Mouse (Mus musculus): ENCODE data around the gene AC131692.1. TPM values are rescaled to one million over a fixed set of nuclear protein-coding genes. Genes with fewer than 3 reads are reported as not detected.

AC131692.1 gene
- polyA plus RNA-seq, 1 experiment from 2014 or later, result 0.28 TPM

DNA sequence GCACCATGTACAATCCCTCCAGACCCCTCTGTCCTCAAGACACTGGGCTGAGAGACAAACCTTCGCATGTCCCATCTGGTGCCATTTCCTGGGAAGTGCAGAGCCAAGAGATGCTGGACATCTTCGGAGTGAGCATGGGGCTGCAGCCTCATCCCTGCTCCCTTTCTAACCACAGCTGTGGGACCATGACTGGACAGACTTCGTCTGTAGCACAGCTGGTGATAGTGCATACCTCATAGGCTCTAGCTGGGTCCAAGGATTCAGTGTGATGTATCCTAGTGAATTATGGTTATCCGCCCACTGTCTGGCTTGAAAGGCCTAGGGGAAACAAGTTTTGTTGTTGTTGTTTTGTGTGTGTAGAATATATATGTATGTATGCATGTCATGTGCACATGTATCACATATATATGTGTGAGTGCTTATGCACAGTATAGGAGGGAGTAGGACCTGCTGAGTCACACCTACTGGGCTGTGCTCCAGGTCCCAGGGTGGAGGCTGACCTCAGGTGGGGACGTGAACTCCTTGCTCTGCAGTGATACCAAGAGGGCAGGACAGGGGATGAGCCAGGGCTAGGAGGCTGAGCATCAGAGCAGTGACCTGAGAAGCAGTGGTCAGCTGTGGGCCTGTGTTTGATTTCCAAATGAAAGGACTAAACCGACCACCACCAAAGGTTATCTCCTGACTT lies 8.1 kb downstream of the AC131692.1 start:
- H3K36me3 ChIP-seq, result no peaks in the 10 kb centered on the region
- no peak overlapping the region for H3K9ac ChIP-seq
- peak; percentile 63; the same call in 1 of the 2 replicates for ATAC-seq (ENCODE audit: insufficient read depth, low FRiP score, low read depth)
- no peak overlapping the region for H3K27ac ChIP-seq
- no peaks in the 10 kb centered on the region for H3K4me1 ChIP-seq
- H3K27me3 ChIP-seq (replicated peaks), result no peaks in the 10 kb centered on the region
- H3K4me3 ChIP-seq (replicated peaks), result no peak overlapping the region
- WGBS, result 71% methylated on average over 6 of the region's 6 CpGs
- no peaks in the 10 kb centered on the region for H3K9me3 ChIP-seq
- no peak overlapping the region for H3K4me2 ChIP-seq

DNA sequence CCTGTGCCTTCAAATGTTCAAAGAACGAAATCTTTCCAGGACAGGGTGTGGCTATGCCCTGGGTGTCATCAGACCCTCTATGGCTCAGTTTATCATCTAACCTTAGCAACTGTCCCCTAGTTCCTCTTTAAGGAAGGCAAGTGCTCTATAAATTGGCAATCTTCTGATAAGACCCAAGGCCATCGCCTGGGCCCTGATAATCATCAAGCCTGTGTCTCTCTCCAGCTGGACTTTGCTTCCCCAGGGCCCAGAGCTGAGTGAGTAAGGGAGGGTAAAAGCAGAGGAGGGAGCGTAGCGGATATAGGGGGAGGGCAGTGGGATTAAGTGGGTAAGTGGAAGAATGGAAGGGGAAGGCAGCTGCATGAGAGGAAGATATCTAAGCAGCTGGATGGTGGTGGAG lies 10.3 kb downstream of the AC131692.1 start:
- Histone ChIP-seq H3K27me3 (replicated peaks) (no peaks in the 10 kb centered on the region), H3K9me3 (no peaks in the 10 kb centered on the region), H3K36me3 (no peaks in the 10 kb centered on the region), H3K4me3 (replicated peaks) (no peak overlapping the region), H3K9ac (no peak overlapping the region), H3K4me1 (no peaks in the 10 kb centered on the region), H3K4me2 (no peak overlapping the region), H3K27ac (no peak overlapping the region)
- 65% methylated on average over 4 of the region's 4 CpGs for WGBS
- no peak for ATAC-seq (ENCODE audit: insufficient read depth, low FRiP score, low read depth)

DNA sequence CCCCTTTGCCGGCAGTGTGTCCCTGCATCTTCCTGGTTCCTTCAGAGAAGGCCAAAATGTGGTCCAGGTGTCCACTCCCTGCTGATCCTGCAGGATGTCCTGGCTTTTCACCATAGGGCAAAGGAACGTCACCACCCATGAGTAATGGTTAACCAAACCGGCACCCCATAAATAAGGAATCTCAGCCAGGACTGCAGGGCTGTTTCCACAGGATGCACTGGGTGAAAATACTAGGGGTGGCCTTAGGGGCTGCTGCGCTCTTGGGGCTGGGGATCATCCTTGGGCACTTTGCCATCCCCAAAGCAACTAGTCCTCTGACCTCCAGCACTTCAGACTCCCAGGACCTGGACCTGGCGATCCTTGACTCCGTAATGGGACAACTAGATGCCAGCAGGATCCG lies 11.4 kb downstream of the AC131692.1 start, which contains the start of gene Naaladl1:
Gene Naaladl1 (plus strand): TSS at position 197 of the 400 bp plus-strand sequence.
- Histone ChIP-seq H3K4me1 (no peaks in the 10 kb centered on the region), H3K9me3 (no peaks in the 10 kb centered on the region), H3K4me3 (replicated peaks) (no peak within 1 kb of the TSS), H3K9ac (no peak within 1 kb of the TSS), H3K4me2 (no peak within 1 kb of the TSS), H3K27me3 (replicated peaks) (no peaks in the 10 kb centered on the region), H3K36me3 (no peaks in the 10 kb centered on the region), H3K27ac (no peak within 1 kb of the TSS)
- no peak for ATAC-seq (ENCODE audit: insufficient read depth, low FRiP score, low read depth)
- WGBS, result 84% methylated on average over 7 of the region's 7 CpGs

DNA sequence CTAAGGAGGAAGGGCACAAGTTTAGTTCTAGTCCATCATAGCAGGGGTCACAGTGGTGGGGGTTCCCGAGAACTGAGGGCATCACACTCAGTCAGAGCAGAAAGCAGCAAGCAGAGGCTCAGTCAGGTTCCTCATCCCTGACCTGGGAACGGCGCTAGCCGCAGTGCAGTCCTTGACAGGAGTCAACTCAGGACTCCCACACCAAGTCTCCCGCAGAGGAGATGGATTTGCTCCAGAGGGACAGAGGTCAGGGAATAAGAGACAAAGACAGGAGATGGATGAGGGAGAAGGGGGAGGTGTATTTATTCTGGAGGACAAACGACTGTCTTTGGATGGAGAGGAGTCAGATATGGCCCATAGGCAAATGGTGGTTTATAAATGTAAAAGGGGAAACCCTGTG lies 18.9 kb downstream of the AC131692.1 start:
- Histone ChIP-seq H3K4me3 (replicated peaks) (no peak overlapping the region), H3K36me3 (peaks cover 27% of the 10 kb centered on the region), H3K4me2 (no peak overlapping the region), H3K4me1 (peaks cover 15% of the 10 kb centered on the region), H3K27me3 (replicated peaks) (no peaks in the 10 kb centered on the region), H3K9me3 (no peaks in the 10 kb centered on the region), H3K9ac (no peak overlapping the region), H3K27ac (no peak overlapping the region)
- ATAC-seq (ENCODE audit: insufficient read depth, low FRiP score, low read depth), result no peak
- 42% methylated on average over 6 of the region's 6 CpGs for WGBS

- peaks cover 27% of the 10 kb centered on the region for H3K36me3 ChIP-seq
- no peak overlapping the region for H3K4me3 ChIP-seq (replicated peaks)
- WGBS, result 89% methylated on average over 15 of the region's 15 CpGs
- no peaks in the 10 kb centered on the region for H3K9me3 ChIP-seq
- H3K4me2 ChIP-seq, result peak overlapping the region; percentile 80; the same call in 1 of the 2 replicates
- H3K4me1 ChIP-seq, result peaks cover 21% of the 10 kb centered on the region
- no peak overlapping the region for H3K9ac ChIP-seq
- ATAC-seq (ENCODE audit: insufficient read depth, low FRiP score, low read depth), result no peak
- H3K27me3 ChIP-seq (replicated peaks), result no peaks in the 10 kb centered on the region
- no peak overlapping the region for H3K27ac ChIP-seq
These were observed 22.1 kb downstream of the AC131692.1 start for GRCm38 (mm10) chr19:6116113-6116850.

GRCm38 (mm10) chr19:6117346-6117985 lies 23.2 kb downstream of the AC131692.1 start:
- peak overlapping the region; percentile 85 for H3K4me3 ChIP-seq (replicated peaks)
- ATAC-seq (ENCODE audit: insufficient read depth, low FRiP score, low read depth), result peak; percentile 2
- H3K36me3 ChIP-seq, result peaks cover 27% of the 10 kb centered on the region
- no peaks in the 10 kb centered on the region for H3K9me3 ChIP-seq
- H3K4me2 ChIP-seq, result peak overlapping the region; percentile 80
- H3K4me1 ChIP-seq, result peaks cover 21% of the 10 kb centered on the region
- 4% methylated on average over 32 of the region's 32 CpGs for WGBS
- H3K27ac ChIP-seq, result peak overlapping the region; percentile 99
- peak overlapping the region; percentile 77 for H3K9ac ChIP-seq
- no peaks in the 10 kb centered on the region for H3K27me3 ChIP-seq (replicated peaks)

DNA sequence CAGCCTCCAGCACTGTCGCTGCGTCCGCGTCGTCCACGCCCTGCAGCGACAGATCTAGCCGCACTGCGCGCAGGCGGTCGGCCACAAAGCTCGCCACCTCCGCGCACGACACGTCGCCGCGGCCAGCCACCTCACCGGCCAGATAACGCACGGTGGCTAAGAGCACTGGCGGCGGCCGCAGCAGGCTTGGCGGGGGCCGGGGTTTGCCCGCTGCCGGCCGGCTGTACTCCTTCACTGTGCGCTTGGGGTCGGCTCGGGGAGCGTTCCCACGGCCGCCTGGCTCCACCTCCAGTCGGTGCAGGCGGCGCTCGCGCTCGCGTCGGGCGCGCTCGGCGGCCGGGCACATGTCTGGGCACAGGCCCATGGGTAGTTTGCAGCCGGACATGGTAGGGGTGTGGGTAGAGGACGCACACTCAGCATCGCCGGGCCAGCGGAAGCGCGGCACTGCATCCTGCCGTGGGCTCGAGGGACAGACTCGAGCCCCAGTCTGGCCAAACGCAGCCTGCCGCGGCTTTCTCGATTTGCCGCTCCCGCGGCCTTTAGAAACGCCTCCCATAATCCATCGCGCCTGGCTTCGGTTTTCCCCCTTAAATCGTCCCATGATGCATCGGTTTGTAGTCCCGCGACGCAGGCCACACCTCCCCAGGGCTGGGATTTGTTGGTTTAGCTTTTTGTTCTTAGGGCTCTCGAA lies 23.9 kb downstream of the AC131692.1 start, which contains the start of gene Sac3d1:
Gene Sac3d1 (minus strand): TSS at position 665 of the 691 bp plus-strand sequence.
- H3K4me1 ChIP-seq, result peaks cover 21% of the 10 kb centered on the region
- H3K9ac ChIP-seq, result peak within 1 kb of the TSS; percentile 77
- peak; percentile 82 for ATAC-seq (ENCODE audit: insufficient read depth, low FRiP score, low read depth)

GRCm38 (mm10) chr19:6118677-6119185 lies 24.5 kb downstream of the AC131692.1 start:
- peaks cover 21% of the 10 kb centered on the region for H3K4me1 ChIP-seq
- H3K27ac ChIP-seq, result peak overlapping the region; percentile 99
- H3K27me3 ChIP-seq (replicated peaks), result no peaks in the 10 kb centered on the region
- WGBS, result 1% methylated on average over 8 of the region's 8 CpGs
- H3K9me3 ChIP-seq, result no peaks in the 10 kb centered on the region
- H3K4me3 ChIP-seq (replicated peaks), result peak overlapping the region; percentile 85
- H3K4me2 ChIP-seq, result peak overlapping the region; percentile 80
- ATAC-seq (ENCODE audit: insufficient read depth, low FRiP score, low read depth), result 0 out of 2 replicates have a peak, but pooled peaks have one; percentile 6
- peaks cover 27% of the 10 kb centered on the region for H3K36me3 ChIP-seq
- peak overlapping the region; percentile 27; the same call in 1 of the 2 replicates for H3K9ac ChIP-seq

More for the DNA sequence above, 23.9 kb downstream of the AC131692.1 start, which contains the start of gene Sac3d1:
- H3K27ac ChIP-seq, result peak within 1 kb of the TSS; percentile 99
- no peaks in the 10 kb centered on the region for H3K27me3 ChIP-seq (replicated peaks)
- peak within 1 kb of the TSS; percentile 85 for H3K4me3 ChIP-seq (replicated peaks)
- peaks cover 27% of the 10 kb centered on the region for H3K36me3 ChIP-seq
- no peaks in the 10 kb centered on the region for H3K9me3 ChIP-seq
- H3K4me2 ChIP-seq, result peak within 1 kb of the TSS; percentile 80
- WGBS, result under 1% methylated on average over 77 of the region's 77 CpGs

DNA sequence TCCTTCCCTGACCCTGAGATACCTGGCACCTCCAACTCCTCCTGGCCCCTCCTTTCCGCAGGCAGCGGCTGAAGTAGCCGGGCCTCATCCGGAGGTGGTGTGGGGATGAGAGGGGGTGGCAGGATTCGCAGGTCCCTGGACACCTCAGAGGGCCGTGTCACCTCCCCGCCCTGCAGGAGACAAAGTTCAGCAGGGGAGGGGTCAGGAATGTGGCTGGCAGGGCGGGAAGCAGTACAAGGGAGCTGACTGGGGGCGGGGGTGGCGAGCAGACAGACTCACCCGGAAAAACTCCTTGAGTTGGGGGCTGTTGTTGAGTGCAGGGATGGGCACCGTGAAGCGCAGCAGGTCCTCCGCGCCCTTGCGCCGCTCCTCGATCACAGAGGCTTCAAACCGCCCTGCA lies 27.5 kb downstream of the AC131692.1 start:
- H3K4me2 ChIP-seq, result no peak overlapping the region
- no peak overlapping the region for H3K27ac ChIP-seq
- peaks cover 14% of the 10 kb centered on the region for H3K4me1 ChIP-seq
- H3K4me3 ChIP-seq (replicated peaks), result no peak overlapping the region
- no peaks in the 10 kb centered on the region for H3K9me3 ChIP-seq
- H3K27me3 ChIP-seq (replicated peaks), result no peaks in the 10 kb centered on the region
- H3K36me3 ChIP-seq, result no peaks in the 10 kb centered on the region; the same call in 1 of the 2 replicates
- no peak overlapping the region for H3K9ac ChIP-seq
- 31% methylated on average over 19 of the region's 19 CpGs for WGBS
- ATAC-seq (ENCODE audit: insufficient read depth, low FRiP score, low read depth), result no peak

GRCm38 (mm10) chr19:6123330-6123729 lies 29.1 kb downstream of the AC131692.1 start:
- 49% methylated on average over 8 of the region's 8 CpGs for WGBS
- no peak overlapping the region for H3K4me3 ChIP-seq (replicated peaks)
- no peaks in the 10 kb centered on the region for H3K9me3 ChIP-seq
- H3K4me1 ChIP-seq, result peaks cover 6% of the 10 kb centered on the region; the same call in 1 of the 2 replicates
- H3K27me3 ChIP-seq (replicated peaks), result no peaks in the 10 kb centered on the region
- H3K27ac ChIP-seq, result no peak overlapping the region
- no peak for ATAC-seq (ENCODE audit: insufficient read depth, low FRiP score, low read depth)
- no peaks in the 10 kb centered on the region; the same call in 1 of the 2 replicates for H3K36me3 ChIP-seq
- H3K4me2 ChIP-seq, result no peak overlapping the region
- H3K9ac ChIP-seq, result no peak overlapping the region

DNA sequence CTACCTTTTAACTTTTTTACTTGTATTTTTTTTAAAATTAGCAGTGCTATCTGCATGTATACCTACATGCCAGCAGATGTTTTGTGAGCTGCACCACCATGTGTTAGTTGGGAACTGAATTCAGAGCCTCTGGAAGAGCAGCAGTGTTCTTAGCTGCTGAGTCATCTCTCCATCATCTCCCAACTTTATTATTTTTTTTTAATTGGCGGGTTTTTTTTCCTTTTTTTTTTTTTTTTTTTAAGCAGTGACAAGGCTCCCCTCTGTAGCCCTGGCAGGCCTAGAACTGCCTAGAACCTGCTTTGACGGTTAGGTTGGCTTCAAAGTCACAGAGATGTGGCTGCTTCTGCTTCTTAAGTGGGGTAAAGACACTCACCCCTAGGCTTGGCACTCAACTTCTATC lies 30.7 kb downstream of the AC131692.1 start:
- H3K27ac ChIP-seq, result no peak overlapping the region
- no peak for ATAC-seq (ENCODE audit: insufficient read depth, low FRiP score, low read depth)
- no peaks in the 10 kb centered on the region for H3K27me3 ChIP-seq (replicated peaks)
- 72% methylated on average over 2 of the region's 2 CpGs for WGBS
- no peaks in the 10 kb centered on the region for H3K4me1 ChIP-seq
- H3K9ac ChIP-seq, result no peak overlapping the region
- H3K4me2 ChIP-seq, result no peak overlapping the region
- no peaks in the 10 kb centered on the region for H3K9me3 ChIP-seq
- H3K4me3 ChIP-seq (replicated peaks), result no peak overlapping the region
- no peaks in the 10 kb centered on the region; the same call in 1 of the 2 replicates for H3K36me3 ChIP-seq

All from stomach, embryonic 15.5 days (tissue).